Mouse (Mus musculus) embryonic stem cell, embryonic (primary cell): ENCODE measurements around the gene Dennd4c.
"Not testable (repeated sequence)": the region's sequence is repeated elsewhere in the genome, so short reads cannot be mapped to it uniquely, and the experiment has no call there.

Experiments
- CTCF ChIA-PET, 4 experiments: fragments of 300-600 bp in 2 of 4; fragments of 350-600 bp in 2 of 4; sonication (Branson Sonifier 250); formaldehyde crosslinking; loops; one replicate each; lab custom pipeline; 2022; ENCODE audit warnings: inconsistent platforms in 2 of 4; lab: Charles Lee
- POLR2A ChIA-PET, 4 experiments: fragments of 300-600 bp in 2 of 4; fragments of 350-600 bp in 2 of 4; sonication (Branson Sonifier 250); formaldehyde crosslinking; loops; one replicate each; lab custom pipeline; 2022; ENCODE audit warnings: antibody characterized with exemption in 4 of 4, inconsistent platforms in 1 of 4; lab: Charles Lee

Dennd4c gene

GRCm38 (mm10) chr4:86734088-86734841 is 14.1 kb upstream of the Dennd4c start:
- ChIA-PET POLR2A (interaction anchor here in 3 of 4 experiments (0.6 to 1.2 kb wide), 4 partner anchors 9 to 14 kb away, joined by 3 to 6 read pairs (median 4); partner anchors contain the start of gene Dennd4c (in 1 of the 3)), CTCF (interaction anchor here in 2 of 4 experiments (0.6 to 0.7 kb wide), 2 partner anchors 8 to 153 kb away, joined by 3 to 8 read pairs; no protein-coding TSS in a partner anchor)

- POLR2A ChIA-PET = interaction anchor here in 3 of 4 experiments (0.7 to 2.6 kb wide), 7 partner anchors 8 to 118 kb away, joined by 4 to 17 read pairs (median 6); partner anchors contain the start of genes Dennd4c (in 1 of the 3) and Rps6 (in 1 of the 3)
- CTCF ChIA-PET = interaction anchor here in 3 of 4 experiments (0.6 to 0.7 kb wide), 4 partner anchors 22 to 165 kb away, joined by 3 to 9 read pairs (median 4); no protein-coding TSS in a partner anchor
These were observed 8.9 kb upstream of the Dennd4c start for GRCm38 (mm10) chr4:86739308-86739993.

- CTCF ChIA-PET = no interaction called here
- POLR2A ChIA-PET = interaction anchor here in 2 of 4 experiments (0.6 to 2.9 kb wide), 14 partner anchors 8 to 174 kb away, joined by 3 to 16 read pairs (median 4); partner anchors contain the start of genes Acer2 (in 2 of the 2), Haus6 (in 2 of the 2), Rps6 (in 2 of the 2) and Rraga (in 1 of the 2)
These were observed 1.0 kb downstream of the Dennd4c start for GRCm38 (mm10) chr4:86749361-86749841.

- POLR2A ChIA-PET = interaction anchor here in 3 of 4 experiments (0.8 to 3.8 kb wide), 7 partner anchors 9 to 107 kb away, joined by 3 to 15 read pairs (median 3); partner anchors contain the start of gene Rps6 (in 1 of the 3)
- CTCF ChIA-PET = no interaction called here
These were observed 2.1 kb downstream of the Dennd4c start for GRCm38 (mm10) chr4:86750346-86750945.

GRCm38 (mm10) chr4:86764307-86764706 is 16.0 kb downstream of the Dennd4c start:
- ChIA-PET CTCF (no interaction called here), POLR2A (no interaction called here)

GRCm38 (mm10) chr4:86777587-86777986 is 29.2 kb downstream of the Dennd4c start:
- ChIA-PET CTCF (no interaction called here), POLR2A (no interaction called here)

GRCm38 (mm10) chr4:86810604-86811003 is 62.2 kb downstream of the Dennd4c start:
- POLR2A ChIA-PET = interaction anchor here in 2 of 4 experiments (0.7 to 1.6 kb wide), 7 partner anchors 14 to 98 kb away, joined by 3 to 8 read pairs (median 3); no protein-coding TSS in a partner anchor
- CTCF ChIA-PET = interaction anchor here in 3 of 4 experiments (0.6 to 1.6 kb wide), 3 partner anchors 15 to 163 kb away, joined by 3 to 5 read pairs (median 3); no protein-coding TSS in a partner anchor

- POLR2A ChIA-PET = interaction anchor here in 1 of 4 experiments (0.7 kb wide), 1 partner anchor 41 kb away, joined by 3 read pairs; no protein-coding TSS in a partner anchor
- CTCF ChIA-PET = no interaction called here
These were observed 66.5 kb downstream of the Dennd4c start for GRCm38 (mm10) chr4:86814850-86815249.

GRCm38 (mm10) chr4:86823169-86823568 is 74.8 kb downstream of the Dennd4c start:
- CTCF ChIA-PET = no interaction called here
- POLR2A ChIA-PET = no interaction called here

- CTCF ChIA-PET = interaction anchor here in 2 of 4 experiments (0.6 to 1.6 kb wide), 4 partner anchors 14 to 286 kb away, joined by 3 read pairs; no protein-coding TSS in a partner anchor
- POLR2A ChIA-PET = interaction anchor here in 3 of 4 experiments (0.7 to 2.8 kb wide), 17 partner anchors 9 to 213 kb away, joined by 3 to 16 read pairs (median 4); partner anchors contain the start of genes Rps6 (in 3 of the 3), Acer2 (in 1 of the 3) and Haus6 (in 1 of the 3)
These were observed 76.8 kb downstream of the Dennd4c start for GRCm38 (mm10) chr4:86825143-86825542.

- CTCF ChIA-PET = interaction anchor here in 1 of 4 experiments (0.5 kb wide), 1 partner anchor 107 kb away, joined by 15 read pairs; no protein-coding TSS in a partner anchor
- POLR2A ChIA-PET = interaction anchor here in 3 of 4 experiments (0.8 to 17.1 kb wide), 11 partner anchors 9 to 78 kb away, joined by 3 to 226 read pairs (median 4); partner anchors contain the start of gene Rps6 (in 2 of the 3)
These were observed 83.5 kb downstream of the Dennd4c start for GRCm38 (mm10) chr4:86831896-86832295.

GRCm38 (mm10) chr4:86841141-86841540 is 92.8 kb downstream of the Dennd4c start:
- POLR2A ChIA-PET = interaction anchor here in 3 of 4 experiments (0.7 to 17.1 kb wide), 6 partner anchors 9 to 30 kb away, joined by 3 to 226 read pairs (median 4); partner anchors contain the start of gene Rps6 (in 1 of the 3)
- CTCF ChIA-PET = not testable (repeated sequence)

GRCm38 (mm10) chr4:86845384-86845783 is 97.0 kb downstream of the Dennd4c start:
- CTCF ChIA-PET = no interaction called here
- POLR2A ChIA-PET = interaction anchor here in 3 of 4 experiments (0.7 to 17.1 kb wide), 4 partner anchors 9 to 13 kb away, joined by 4 to 226 read pairs (median 16); partner anchors contain the start of gene Rps6 (in 2 of the 3)

GRCm38 (mm10) chr4:86847246-86847645 is 98.9 kb downstream of the Dennd4c start:
- ChIA-PET CTCF (interaction anchor here in 1 of 4 experiments (1.7 kb wide), 1 partner anchor 14 kb away, joined by 3 read pairs; no protein-coding TSS in a partner anchor), POLR2A (interaction anchor here in 3 of 4 experiments (0.6 to 17.1 kb wide), 8 partner anchors 7 to 84 kb away, joined by 3 to 226 read pairs (median 4); partner anchors contain the start of gene Rps6 (in 3 of the 3))

GRCm38 (mm10) chr4:86851331-86851730 is 103.0 kb downstream of the Dennd4c start:
- POLR2A ChIA-PET = interaction anchor here (0.7 to 9.5 kb wide), 17 partner anchors 10 to 274 kb away, joined by 3 to 226 read pairs (median 4); partner anchors contain the start of genes Acer2 (in 2 of the 4) and Dennd4c (in 1 of the 4)
- CTCF ChIA-PET = interaction anchor here in 1 of 4 experiments (1.4 kb wide), 1 partner anchor 95 kb away, joined by 3 read pairs; no protein-coding TSS in a partner anchor

GRCm38 (mm10) chr4:86852018-86852417 is 103.7 kb downstream of the Dennd4c start:
- ChIA-PET CTCF (interaction anchor here in 1 of 4 experiments (1.4 kb wide), 1 partner anchor 94 kb away, joined by 3 read pairs; no protein-coding TSS in a partner anchor), POLR2A (interaction anchor here in 3 of 4 experiments (0.6 to 9.5 kb wide), 21 partner anchors 10 to 275 kb away, joined by 3 to 226 read pairs (median 4); partner anchors contain the start of genes Acer2 (in 2 of the 3) and Dennd4c (in 1 of the 3))
